Mouse (Mus musculus) T-helper 2 cell (primary cell): Measurements from ENCODE around the gene 1700011L22Rik.

ENCODE experiments used
- in situ Hi-C: fragments of 300-600 bp; cut with MboI, MseI; formaldehyde crosslinking; loops from one replicate; pipeline ENCODE4 v1.15.1; 2025; ENCODE audit warnings: high pct_unique_total_duplicates

The 1700011L22Rik gene

DNA sequence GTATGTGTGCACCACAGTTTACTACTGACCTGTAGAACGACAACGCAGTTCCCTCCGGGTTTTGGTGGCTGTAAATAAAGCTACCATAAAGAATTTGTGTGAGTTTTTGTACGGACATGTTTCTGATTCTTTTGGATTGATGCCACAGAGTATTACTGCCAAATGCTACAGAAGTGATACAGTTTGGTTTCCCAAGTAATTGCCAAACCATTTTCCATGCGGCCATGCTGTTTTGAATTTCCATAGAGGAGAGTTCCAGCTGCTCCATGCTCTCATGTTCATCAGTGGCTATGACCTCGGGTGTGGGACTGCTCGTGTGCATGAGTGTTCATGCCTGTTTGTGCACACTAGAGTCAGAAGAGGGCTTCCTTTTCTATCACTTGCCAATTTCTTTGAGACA is 8.4 kb downstream of the 1700011L22Rik start:
- in situ Hi-C loops = no loop called here

DNA sequence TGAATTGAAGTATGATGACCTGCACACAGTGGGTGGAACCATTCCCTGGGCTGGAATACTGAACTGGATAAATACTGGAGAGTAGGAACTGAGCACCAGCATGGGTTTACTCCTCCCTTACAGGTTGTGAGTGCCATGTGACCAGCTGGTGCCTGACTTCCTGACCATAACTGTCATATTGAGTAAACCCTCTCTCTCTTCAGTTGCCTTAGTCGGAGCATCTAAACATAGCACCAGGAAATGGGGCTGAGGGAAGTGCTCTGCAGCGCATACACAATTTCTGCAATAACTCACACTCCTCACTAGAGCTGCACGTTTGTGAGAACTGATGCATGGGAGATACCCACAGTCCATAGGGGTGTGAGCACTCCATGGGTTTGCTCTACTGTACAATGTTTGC is 9.1 kb downstream of the 1700011L22Rik start:
- in situ Hi-C loops = no loop called here

DNA sequence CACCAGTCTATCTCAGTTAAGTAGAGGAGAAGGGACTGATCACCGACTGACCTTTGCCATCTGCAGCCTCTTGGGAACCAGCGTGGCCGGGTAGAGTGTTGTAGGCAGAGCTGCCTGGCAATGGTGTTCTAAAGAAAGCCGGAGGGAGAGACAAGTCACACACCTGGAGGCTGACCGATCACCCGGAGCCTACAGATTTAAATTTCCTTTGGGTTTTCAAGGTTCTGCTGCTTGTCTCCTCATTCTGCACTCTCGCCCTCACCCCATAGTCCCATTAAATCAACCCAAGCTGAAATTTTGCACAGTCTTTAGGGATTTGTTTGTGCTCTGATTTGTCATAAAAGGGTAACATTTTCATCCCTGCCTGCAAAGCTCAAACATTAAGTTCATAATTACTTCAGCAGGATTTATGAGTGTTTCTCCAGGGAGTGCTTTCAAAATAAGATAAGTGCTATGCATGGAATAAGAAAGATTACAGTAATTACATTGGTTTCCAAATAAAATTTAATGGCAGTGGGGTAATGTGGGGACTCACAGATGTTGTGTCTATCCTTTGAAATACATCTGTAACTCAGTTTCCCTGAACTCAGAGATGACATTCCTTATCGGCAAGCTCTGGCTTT is 19.0 kb downstream of the 1700011L22Rik start:
- in situ Hi-C loops = no loop called here

DNA sequence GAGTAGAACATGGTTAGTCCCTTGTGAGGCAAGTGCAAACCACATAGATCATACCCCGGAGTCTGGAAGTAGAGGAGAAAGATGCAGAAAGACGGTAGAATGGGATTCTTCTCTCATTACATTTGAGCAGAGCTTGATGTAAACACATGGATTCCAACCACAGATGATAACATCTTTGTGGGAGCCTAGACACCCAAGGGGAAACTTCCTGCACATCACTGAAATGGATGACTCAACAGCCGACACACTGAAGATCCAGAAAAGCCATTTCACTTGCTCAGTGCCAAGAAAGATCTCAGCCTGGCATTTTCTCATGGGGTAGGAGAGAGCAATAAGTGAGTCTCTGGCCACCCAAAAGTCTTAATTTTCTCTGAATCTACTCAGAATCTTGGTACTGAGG is 20.5 kb downstream of the 1700011L22Rik start:
- in situ Hi-C loops = no loop called here

DNA sequence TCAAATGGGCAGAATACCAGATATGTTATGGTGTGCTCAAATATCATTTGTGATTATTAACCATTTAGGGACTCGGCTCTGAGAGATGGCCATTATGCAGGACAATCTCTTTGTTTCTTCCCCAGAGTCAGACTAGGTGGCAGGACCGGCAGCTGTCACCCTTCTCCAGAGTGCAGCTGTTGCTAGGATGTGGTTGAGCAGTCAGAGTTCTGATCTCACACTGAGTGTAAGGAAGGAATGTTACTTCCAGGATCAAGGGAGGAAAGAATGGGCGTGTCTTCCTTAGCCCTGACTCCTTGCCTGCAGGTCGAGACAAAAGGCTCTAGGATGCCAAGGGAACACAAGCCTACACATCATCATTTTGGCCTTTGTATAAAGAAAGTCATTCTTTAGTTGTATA is 21.2 kb downstream of the 1700011L22Rik start:
- in situ Hi-C loops = no loop called here

DNA sequence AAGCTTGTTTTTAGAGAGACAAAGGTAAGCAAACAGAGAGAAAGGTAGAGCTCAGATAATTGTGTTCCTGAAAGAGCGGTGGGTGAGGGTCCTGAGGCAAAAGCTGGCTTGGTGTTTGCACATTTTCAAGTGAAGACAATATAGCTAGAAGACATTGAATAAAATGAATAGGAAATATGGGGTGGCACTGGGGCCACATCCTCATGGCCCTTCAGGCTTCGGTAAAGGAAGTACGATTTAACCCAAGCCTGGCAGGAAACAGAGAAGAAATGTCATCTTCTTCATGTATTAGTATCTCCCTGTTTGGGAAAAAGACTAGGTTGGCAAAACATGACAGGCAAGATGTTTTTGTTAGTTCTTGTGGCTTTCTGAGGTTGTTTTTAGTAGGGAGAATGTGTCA is 22.3 kb downstream of the 1700011L22Rik start:
- in situ Hi-C loops = no loop called here

DNA sequence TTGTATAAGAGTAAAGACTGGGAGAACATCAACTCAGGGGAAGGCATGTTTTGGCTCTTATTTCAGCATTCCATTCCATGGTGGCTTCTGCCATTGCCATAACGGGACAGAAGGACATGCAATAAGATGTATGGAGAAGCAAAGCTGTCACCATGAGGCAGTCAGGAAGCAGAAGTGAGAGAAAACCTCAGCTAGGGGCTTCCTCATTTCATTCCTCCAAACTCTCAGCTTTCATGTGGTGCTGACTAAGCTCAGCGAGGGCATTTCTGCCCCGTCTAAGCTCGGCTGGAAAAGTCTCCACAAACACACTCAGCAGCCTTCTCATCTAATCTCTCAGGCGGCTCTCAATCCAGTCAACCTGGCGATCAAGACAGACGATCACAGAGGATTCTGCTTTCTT is 22.8 kb downstream of the 1700011L22Rik start:
- in situ Hi-C loops = no loop called here

DNA sequence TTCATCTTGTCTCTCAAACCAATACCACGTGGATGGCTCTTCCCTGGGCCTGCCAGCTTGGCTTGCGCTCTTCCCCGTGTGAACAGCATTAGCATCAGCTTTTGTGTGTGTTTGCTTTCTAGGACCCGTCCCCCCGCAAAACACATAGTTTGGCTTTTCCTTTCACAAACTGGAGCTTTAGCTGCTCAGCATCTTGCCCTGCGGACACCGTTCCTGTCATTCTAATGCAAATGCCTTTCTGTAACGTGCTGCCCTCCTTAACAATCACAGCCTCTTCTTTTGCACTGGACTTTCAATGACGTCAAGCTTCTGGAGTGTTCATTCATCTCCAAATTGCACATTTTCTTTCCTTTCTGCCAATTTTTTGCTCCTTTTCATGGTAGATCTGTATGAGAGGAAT is 24.0 kb downstream of the 1700011L22Rik start:
- in situ Hi-C loops = no loop called here

DNA sequence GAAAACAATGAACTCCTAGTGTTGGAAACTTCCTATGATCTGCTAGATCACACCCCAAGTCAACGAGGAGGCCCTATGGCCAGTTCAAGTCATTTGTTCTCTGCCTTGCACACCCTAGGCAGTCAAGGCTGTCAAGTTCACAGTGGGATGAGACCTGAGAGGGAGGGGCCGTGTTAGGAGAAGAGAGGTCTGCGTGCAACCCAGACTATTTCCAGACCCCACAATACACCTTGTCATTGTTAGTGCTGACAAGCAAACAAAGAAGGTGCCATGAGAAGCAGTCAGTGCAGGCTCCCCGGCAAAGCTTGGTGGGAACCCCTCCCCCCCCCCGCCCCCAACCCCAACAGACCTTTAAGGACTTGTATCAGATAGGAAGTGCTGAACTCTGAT is 25.6 kb downstream of the 1700011L22Rik start:
- in situ Hi-C loops = no loop called here

DNA sequence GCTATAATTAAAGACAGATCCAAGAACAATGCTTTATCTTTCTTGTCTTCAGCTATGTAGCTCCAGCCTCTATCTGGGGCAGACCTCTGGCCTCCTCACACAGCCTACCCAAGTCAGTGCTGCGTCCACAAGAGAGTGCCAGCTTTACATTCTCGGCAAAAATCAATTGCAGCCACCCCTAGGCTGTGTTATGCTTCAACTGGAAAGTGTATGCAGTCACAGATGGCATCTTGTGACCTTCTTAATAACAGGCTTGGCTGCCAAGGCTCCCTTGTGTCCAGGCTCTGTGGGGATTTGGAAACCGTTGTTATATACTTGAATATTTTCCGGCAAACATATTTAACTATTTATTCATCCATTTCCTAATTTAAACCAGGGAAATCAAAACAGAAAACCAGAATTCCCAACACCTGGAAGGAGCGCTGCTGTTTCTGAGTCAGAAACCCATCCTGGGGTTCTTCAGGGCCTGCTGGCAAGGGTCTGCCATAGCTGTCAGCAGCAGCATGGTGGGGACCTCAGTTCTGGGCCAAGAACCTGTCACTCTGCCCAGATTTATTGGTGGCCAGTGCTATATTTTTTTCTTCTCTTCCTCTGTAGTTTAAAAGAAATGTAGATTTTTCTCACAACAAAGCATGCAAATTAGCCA is 26.1 kb downstream of the 1700011L22Rik start:
- in situ Hi-C loops = no loop called here

DNA sequence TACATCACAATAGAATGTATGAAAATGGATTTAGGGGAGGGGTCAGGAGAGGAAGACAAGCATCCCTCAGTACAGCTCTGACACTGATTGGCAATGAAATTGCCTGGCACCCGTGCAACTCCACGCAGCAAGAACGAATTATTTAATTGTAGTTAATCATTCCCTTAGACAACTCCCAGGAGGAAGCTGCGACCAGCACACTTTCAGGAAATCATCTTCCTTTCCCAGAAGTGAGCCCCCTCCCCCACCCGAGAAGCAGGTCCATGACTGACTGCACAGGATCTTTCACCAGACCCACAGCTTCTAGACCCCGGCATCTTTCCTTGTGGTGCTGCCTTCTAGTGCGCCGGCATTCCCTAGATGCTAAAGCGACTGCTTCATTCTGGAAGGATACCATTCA is 36.7 kb downstream of the 1700011L22Rik start:
- in situ Hi-C loops = no loop called here

DNA sequence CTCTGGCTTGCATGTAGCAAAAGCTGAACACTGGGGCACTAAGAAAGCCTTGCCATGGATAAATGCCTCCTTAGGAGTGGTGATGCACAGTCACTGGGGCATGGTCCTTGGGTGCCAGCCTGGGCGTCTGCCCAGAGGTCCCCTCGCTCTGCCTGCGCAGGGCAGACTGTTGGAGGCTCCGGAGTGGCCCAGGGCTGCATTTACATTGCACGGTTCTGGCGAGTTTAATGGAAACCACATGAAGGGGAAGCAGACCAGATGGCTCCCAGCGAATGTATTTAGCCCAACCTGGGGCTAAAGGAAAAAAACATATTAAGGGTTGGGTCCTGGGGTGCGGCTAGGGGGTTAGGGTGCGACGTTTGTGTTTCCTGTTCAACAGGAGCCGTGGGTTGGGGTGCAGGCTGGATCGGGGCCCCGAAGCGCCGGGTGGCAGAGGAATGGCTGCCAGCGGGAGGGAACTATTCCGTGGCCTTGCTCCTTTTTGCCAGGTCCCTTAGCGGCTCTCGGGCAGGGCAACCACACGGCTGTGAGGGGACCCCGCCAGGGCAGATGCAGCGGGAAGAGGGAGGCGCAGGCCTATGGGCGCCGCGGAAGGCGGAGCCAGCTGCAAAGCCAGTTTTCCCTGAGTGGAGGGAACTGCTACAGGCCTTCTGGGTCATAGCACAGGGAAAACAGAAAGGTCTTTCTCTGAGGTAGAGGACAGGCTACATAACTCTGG is 38.6 kb downstream of the 1700011L22Rik start:
- in situ Hi-C loops = no loop called here

DNA sequence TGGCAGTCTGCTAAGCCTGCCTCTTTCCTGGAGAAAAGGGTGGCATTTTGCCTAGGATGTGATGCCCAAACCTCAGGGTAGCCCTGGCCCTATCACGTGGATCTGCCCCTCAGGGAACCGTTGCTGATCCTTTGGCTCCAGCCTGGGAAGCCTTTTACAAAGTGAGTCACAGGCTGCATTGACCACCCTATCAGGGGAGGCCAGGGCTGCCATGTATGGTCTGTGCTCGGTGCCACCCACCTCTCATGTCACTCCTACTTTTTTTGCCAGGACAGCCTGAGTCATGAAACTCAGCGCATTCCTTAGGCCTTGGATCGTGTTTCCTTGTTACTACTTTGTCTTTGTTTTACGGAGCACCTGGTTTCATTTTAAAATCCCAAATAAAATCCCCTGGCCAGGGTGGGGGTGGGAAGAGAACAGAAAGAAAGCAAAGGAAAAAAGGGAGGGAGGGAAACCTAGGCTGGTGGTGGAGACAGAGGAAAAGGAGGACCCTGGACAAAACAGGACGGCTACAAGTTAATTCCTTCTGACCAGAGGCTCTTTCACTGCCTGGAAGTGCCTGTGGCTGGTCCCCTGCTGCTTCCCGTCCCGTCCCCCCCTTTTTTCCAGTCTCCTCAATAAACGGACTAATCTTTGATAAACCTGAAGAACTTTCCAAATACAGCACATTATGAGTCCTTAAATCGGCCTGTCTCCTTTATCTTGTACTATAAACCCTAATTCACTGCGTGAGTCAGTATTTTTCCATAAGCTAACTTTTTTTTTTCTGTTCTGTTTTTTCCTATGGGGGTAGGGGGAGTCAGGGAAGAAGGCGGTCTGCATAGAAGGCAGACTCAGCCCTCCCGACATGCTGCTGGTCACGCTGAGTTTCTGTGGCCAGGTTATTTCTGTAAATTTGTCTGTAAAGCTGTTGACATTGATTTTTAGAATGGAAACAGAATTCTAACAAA is 39.4 kb downstream of the 1700011L22Rik start:
- in situ Hi-C loops = no loop called here

DNA sequence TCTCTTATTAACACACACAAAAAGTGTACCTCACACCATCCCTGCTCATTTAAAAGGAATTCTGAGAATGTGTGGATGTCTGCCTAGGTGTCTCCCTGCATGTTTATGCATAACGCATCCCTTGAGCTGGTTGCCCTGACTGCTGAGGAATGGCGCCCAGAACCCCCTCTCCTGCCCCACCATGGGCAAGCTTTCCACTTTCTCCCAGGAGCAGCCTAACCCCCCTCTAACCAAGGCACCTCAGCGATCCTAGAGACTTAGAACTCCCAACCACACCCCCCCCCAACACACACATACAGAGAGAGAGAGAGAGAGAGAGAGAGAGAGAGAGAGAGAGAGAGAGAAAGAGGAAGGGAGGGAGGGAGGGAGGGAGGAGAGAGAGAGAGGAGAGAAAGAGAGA is 40.2 kb downstream of the 1700011L22Rik start:
- in situ Hi-C loops = no loop called here

DNA sequence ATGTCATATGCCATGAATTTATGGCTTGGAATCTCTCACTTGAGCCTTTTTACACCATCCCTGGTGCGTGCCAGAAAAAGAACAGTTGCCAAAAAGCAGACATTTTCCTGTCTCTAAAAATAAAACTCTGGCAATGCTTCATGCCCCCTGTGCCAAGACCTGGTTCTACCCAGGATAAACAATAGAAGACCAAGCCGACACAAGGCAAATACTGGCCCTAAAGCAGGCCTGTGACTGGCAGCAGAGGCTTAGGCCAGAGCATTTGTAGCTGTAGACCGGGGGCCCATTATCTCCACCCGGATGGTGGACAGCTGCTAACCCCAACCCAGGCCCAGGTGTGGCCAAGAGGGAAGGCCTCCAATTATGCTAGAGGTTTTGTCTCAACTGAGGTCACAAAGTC is 41.5 kb downstream of the 1700011L22Rik start:
- in situ Hi-C loops = no loop called here

DNA sequence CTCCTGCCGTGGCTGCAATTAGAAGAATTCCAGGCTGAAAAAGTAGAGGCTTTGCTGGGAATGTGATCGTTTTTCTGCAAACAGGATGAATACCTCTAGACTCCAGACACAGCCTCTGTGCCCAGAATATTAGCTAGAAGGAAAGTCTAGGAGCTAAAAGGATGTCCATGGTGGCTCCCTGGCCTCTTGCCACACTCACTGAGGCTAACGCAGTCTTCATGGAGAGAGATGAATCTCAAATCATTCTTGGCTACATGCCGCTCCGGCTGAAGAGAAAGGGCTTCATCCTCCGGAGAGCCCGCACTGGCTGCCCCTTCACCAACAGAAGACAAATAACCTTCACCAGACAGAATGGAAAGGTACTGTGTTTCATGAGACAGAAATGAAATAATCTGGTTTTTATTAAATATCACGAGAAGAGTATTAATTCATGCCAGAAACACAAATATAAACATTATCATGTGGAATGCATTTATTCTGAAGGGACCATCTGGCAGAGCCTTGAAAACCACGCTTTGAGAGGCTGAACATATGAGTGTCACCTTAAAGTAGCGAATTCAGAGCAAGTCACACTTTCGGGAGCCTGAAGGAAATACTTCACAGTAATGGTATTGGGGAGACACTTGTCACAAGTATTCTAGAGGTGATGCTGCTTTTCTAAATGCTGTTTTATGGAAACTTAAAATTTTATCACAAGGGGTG is 46.8 kb downstream of the 1700011L22Rik start:
- in situ Hi-C loops = no loop called here

DNA sequence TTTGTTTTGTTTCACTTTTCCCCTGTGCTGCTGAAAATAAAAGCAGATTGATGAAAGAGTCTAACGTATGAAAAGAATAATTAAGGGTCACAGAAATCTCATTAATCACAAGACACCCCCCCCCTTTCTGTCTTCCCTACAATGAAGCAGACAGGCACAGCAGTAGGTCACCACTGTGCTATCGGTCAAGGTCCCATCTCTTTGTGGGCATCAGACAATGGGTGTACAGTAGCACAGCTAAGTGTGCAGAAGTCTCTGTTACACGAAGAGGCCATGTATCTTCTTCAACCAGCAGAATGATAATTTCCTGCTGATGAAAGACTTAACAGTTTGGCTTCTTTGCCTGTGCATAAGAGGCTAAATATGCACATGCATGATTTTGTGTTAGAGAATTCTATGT is 49.7 kb downstream of the 1700011L22Rik start:
- in situ Hi-C loops = no loop called here

DNA sequence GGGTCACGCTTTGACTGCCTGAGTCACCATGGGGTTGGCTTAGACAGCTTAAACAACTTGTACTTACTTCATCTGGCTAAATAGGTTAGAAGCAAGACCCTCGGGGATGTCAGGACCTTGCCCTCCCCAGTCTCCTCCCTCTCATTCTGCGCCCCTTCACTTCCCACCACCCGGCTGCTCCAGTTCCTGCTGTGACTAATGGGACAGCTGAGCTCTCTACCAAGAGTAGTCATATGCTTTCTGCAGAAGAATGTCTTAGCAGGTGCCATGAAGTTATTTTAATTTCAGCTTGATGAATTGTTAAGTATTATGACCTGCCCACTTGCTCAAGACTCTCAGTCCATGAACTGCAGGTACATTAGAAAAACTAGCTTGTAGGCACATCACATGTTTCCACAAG is 51.9 kb downstream of the 1700011L22Rik start:
- in situ Hi-C loops = no loop called here

DNA sequence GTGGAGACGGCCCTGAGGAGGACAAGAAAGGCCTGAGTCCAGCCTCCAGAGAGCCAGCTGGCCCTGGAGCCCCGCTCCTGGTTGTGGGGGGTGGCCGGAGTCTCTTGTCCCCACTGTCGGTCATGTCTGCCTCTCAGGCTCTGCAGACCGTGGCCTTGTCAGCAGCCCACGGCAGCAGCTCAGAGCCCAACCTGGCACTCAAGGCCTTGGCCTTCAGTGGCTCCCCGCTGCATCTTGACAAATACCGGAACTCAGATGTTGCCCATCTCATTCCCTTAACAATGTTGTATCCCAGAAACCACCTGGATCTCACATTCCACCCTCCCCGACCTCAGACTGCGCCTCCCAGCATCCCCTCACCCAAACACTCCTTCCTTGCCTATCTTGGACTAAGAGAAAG is 58.3 kb downstream of the 1700011L22Rik start:
- in situ Hi-C loops = no loop called here

DNA sequence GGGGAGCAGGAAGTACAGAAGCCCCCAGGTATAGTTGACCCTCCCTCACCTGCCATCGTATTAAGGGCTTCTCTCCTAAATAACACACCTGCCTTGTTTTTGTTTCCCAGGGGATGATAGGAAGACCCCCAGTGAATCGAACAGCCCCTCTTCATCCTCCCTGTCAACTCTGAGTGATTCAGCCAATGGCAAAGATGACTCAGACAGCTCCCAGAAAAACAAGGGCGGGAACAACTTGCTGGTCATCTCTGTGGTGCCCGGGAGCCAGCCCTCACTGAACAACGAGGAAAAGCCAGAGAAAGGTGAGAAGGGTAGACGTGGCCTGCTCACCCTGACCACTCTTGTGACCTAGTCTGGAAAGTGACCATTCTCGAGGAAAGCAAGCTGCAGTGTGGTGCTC is 62.9 kb downstream of the 1700011L22Rik start:
- in situ Hi-C loops = no loop called here

DNA sequence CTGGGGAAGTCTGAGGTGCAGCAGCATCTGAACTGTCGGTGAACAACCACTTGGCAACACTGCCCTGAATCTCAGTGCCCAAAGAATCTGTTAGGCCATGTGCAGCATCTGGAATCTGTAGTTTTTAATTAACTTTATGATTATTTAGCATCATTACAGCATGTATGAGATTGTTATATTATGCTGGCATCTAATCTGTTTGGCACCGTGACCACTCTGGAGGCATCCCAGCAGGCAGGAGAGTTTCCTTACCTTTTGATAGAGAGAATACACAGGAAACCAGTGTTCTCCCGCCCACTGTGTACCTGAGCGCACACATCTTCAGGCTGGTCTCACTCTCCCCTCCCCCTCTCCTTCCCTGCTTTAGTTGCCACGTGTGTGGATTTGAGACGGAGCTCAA is 68.7 kb downstream of the 1700011L22Rik start:
- in situ Hi-C loops = no loop called here
